Mouse (Mus musculus) embryo, embryonic 11.5 days (tissue): ENCODE measurements around the gene Pdap1.
"Not testable (repeated sequence)": the region's sequence is repeated elsewhere in the genome, so short reads cannot be mapped to it uniquely, and the experiment has no call there.

Experiments used
- DNase-seq: peaks from one replicate; pipeline ENCODE4 v3.0.0-alpha.2; 2012; ENCODE audit warnings: low read depth, low spot score

The Pdap1 gene

GRCm38 (mm10) chr5:145083201-145083600 is 56.8 kb downstream of the Pdap1 start:
- DNase-seq, result not testable (repeated sequence)

GRCm38 (mm10) chr5:145081866-145082613 is 58.0 kb downstream of the Pdap1 start:
- no peak for DNase-seq
